Mouse (Mus musculus) 416B (cell line): Measurements from ENCODE around the gene Spats1.
"Not testable (repeated sequence)": the region's sequence is repeated elsewhere in the genome, so short reads cannot be mapped to it uniquely, and the experiment has no call there.

Source experiments
- DNase-seq: peaks from one replicate; pipeline ENCODE4 v3.0.0; 2011; ENCODE audit warnings: low read depth

Gene Spats1

GRCm38 (mm10) chr17:45489736-45490135 is 14.5 kb upstream of the Spats1 start:
- no peak for DNase-seq

DNA sequence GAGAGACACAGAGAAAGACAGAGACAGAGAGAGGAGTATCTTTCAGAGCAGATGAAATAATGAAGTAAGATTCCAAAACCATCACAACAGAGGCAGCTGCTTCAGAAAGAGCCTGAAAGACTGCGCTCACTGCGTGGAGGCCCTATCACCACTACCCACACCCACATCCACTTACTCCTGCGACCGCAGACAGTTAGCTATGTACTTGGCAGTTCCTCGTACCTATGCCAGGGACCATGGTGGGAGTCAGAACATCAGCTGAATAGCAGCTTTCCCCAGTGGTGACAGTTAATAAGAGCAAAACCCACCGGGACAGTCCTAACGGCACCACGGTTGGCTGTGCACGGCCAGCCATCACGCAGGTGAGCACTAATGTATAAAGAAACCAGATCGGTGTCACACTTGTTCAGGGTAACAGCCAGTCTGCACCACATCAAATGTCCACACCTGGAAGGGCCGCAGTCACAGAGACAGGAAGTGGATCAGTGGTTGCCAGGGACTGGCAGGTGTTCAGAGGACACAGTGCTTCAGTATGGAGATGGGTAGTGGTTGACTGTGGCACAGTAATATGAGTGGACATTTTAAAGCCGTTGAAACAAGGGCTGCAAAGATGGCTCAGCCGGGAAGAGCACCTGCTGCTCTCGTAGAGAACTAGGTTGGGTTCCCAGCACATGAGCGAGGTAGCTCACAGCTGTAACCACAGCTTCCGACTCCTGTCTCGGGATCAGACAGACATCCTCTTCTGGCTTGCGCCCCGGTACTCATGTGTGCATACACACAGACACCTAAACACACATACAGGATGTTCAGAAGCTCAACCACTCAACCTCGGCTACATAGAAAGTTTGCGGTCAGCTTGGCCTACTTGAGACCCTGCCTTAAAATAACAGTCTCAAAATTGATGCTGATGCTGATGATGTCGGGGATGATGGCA is 13.4 kb upstream of the Spats1 start:
- no peak for DNase-seq

GRCm38 (mm10) chr17:45487216-45487615 is 12.0 kb upstream of the Spats1 start:
- DNase-seq = no peak

DNA sequence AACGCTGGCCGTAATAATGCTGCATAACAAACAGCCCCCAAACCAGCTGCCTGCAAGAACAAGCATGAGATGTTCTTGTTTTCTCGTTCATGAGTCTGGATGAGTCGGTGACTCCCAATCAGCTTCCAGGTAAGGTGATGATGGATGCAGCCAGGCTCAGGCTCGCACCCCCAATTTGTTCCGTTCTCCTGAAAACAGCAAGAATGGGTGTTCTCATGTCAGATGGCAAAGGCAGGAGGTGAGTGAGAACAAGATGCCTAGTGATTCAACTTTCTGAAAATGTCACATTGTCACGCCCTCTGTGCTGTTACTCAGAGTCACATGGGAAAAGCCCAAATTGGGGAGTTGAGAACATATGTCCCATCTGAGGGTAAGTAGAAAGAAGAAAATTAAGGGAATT is 10.4 kb upstream of the Spats1 start:
- no peak for DNase-seq

DNA sequence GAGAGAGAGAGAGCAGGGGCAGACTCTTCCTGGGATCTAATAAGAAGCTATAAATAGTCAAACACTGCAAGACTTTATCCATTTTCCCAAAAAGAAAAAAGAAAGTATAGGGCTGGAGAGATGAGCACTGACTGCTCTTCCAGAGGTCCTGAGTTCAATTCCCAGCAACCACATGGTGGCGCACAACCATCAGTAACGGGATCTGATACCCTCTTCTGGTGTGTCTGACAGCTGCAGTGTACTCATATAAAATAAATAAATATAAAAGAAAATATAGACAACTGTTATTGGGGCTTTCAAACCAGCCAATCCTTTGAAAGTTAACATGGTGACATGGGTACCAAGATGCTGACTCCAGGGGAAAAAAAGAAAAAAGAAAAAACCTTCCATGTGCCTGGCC is 5.2 kb upstream of the Spats1 start:
- peak; percentile 51 for DNase-seq

GRCm38 (mm10) chr17:45478234-45478825 is 3.1 kb upstream of the Spats1 start:
- DNase-seq = peak; percentile 76

DNA sequence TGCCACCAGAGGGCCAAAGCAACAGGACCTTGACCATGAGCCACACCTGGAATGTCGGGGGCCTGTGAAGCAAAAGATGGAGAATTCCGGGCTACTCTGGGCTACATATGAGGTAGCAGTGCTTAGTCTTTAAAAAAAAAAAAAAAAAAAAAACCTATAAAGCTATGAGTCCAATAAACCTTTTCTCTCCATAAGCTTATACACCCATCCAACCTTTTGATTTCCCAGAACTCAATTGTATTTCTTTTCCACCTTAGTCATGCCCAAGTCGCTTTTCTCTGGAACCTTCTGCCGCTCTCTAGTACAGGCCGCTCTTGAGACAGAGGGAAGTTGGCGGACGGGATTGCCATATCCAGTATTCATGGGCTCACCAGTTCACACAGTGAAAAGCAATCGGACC is 1.1 kb downstream of the Spats1 start:
- DNase-seq = no peak

DNA sequence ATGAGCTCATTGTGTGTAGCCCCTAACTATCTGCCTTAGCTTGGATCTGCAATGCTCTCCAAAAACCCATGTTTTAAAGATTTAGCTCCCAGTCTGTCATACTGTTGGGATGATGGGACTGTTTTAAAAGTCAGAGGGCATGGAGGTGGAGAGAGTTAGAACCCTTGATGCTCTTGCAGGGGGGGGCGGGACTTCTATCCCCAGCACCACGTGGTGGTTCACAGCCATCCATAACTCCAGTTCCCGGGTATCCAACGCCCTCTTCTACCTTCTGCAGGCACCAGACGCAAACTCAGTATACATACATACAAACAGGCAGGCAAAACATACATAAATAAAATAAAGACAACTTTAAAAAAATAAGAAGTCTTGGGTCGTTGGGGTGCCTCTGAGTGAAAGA is 1.5 kb downstream of the Spats1 start:
- DNase-seq = no peak

- no peak for DNase-seq
These were observed 4.5 kb downstream of the Spats1 start for GRCm38 (mm10) chr17:45470726-45471125.

- DNase-seq = no peak
These were observed 6.9 kb downstream of the Spats1 start for GRCm38 (mm10) chr17:45468302-45468701.

GRCm38 (mm10) chr17:45466701-45467100 is 8.5 kb downstream of the Spats1 start:
- DNase-seq = no peak

DNA sequence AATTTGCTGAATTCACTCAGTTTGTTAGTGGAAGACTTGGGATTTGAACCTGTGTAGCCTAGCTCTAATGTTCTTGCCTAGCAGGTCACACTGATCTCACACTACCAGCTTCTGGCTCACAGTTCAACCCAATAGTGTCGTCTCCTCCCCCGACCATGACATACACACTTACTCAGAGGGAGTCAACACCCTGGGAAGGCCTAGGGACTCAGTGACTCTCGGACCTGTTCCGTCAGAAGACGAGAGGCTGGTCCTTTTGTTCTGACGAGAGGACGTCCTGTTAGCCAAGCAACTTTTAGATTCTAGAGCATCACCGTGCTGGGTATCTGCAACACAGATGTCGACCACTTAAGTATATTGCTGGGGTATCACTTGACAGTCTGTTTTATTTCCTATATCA is 11.0 kb downstream of the Spats1 start:
- no peak for DNase-seq

- DNase-seq = no peak
These were observed 12.7 kb downstream of the Spats1 start for GRCm38 (mm10) chr17:45462506-45462905.

GRCm38 (mm10) chr17:45459062-45459461 is 16.2 kb downstream of the Spats1 start:
- DNase-seq = no peak

DNA sequence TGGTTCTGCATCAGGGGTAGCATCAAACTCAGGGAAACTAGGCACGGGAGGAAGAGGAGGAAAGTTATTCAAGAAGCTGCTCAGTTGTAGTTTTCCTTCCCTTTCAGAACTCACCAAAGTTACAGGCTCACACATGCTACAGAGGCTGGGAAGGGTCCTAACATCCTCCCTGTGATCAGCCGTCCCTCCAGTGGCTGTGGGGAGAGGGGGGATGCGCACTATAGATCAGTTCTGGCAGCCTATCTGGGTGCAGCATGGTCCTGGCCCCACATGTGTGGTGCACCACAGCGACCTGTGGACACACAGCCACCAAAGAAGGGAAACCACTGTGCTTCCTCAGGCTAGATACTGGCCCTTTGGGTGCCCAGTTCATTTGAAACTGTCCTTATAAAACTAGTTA is 16.7 kb downstream of the Spats1 start:
- DNase-seq = no peak

DNA sequence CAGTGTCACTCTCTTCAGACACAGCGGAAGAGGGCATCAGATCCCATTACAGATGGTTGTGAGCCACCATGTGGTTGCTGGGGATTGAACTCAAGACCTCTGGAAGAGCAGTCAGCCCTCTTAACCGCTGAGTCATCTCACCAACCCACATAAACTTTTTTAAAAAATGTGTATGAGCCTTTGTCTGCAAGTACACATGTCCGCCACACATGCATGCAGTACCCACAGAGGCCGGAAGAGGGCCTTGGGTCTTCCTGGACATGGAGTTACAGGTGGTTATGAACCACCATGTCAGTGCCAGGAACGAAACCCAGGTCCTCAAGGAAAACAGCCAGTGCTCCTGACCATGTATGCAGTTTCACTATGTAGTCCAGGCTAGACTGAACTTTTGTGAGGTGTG is 17.7 kb downstream of the Spats1 start:
- peak; percentile 47 for DNase-seq

DNA sequence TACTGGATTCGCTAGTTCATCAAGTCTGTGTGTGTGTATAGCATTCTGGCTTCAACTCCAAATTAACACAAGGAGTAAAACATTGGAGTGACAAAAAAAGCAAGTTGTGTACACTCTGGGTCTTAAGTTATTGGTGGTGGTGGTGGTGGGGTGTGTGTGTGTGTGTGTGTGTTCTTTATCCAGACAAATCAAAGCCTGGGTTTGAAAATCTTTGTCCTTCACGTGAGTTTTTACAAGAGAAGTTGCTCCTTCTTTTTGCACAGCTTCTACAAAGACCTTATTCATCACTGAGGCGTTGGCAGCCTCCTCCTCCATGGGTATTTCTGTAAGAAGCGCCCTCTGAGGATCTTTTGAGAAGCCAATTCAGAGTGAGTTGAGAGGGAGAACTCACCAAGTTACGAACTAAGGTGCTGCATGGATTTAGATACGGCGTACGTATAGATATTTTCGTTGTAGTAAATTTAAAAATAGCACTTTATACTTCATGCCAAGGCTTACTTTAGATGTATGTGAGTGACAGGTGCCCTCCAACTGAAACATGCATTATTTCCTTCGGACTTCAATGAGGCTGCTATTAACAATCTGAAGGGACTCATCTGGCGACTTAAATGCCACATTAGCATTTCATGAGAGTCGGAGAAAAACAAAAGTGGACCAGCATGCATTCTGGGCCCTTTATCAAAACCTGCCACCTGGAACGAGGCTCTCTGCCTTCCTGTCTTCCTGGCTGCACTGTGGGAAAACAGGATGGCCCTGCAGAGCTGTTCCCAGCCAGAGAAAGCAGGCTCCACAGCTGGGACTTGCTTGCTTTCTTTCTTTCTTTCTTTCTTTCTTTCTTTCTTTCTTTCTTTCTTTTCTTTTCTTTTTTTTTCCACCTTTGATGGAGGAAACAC is 18.7 kb downstream of the Spats1 start:
- DNase-seq = no peak

- not testable (repeated sequence) for DNase-seq
These were observed 19.4 kb downstream of the Spats1 start for GRCm38 (mm10) chr17:45455783-45456182.

DNA sequence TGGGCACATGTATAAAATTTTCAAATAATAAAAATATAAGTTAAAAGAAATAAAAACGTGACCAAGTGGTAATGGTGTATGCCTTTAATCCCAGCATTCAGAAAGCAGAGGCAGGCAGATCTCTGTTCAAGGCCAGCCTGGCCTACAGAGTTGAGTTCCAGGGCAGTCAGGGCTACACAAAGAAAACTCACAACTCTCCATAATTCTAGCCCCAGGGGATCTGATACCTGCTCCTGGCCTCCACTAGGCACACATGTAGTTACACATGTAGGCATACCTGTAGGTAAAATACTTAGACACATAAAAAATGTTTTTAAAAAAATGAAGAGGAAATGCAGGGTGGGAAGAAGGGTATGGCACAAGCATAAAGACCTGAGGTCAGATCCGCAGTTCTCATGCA is 20.4 kb downstream of the Spats1 start:
- no peak for DNase-seq

DNA sequence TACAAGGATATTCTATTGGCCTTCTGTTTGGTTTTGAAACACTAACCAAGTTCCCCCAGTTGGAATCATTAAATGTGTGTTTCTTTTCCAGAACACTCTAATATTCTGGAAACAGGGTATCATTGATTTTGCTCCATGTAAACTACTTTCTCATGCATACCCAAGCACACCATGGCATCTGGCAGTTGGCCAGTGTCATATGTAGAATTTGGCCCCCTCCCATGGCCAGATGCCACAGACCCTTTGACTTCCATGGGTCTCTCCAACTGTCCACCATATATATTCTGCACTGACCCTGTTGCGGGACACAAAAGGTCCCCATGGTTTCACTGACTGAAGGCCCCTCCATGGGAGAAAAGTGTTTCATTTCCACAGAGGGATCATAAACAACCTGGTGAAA is 22.9 kb downstream of the Spats1 start:
- DNase-seq = no peak

DNA sequence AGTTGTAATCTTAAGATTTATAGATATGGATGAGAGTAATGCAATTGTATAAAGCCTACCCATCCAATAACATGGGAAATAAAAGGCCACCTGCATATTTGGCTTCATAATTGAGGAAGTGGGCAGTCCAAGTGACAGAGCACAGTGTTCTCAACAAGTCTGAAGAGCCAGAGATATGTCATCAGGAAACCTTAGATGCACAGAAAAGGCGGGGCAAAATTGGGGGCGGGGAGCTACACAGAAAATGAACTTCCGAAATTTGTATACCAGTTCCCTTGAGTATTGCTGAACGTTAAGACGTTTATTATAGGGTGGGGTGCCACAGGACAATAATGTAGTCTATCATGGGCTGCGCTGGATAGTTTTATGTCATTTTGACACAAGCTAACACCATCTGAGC is 25.1 kb downstream of the Spats1 start:
- peak; percentile 43 for DNase-seq

DNA sequence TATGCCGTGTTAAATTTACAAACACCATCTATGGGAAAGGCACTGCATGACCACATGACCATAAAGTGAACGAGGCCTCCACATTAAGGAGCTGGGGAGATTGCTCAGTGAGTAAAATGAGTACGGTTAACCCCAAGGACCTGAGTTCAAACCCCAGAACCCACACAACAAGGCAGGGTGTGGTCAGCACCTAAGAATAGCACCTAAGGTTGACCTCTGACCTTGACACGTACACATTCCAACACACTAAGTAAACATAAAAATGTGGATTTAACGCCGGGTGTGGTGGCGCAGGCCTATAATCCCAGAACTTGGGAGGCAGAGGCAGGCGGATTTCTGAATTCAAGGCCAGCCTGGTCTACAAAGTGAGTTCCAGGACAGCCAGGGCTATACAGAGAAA is 25.6 kb downstream of the Spats1 start:
- DNase-seq = no peak

DNA sequence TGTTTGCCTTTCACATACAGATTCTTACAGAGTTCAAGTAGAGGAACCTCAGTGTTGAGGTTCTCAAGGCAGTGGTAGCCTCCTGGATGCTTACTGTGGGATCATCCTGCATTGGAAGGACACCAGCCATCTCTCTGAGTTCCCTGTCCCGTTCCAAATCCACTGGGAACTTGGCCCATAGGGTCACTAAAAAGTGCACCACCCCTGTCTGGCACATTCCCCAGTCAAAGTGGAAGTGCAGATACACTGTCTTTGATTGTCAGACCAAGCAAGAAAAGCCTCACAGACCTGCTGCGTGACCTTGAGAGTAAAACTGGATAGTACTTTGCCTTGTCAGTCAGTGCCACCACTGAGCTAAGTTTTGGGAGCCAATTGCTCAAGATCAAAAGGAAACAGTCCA is 28.2 kb downstream of the Spats1 start:
- DNase-seq = no peak
